Mouse (Mus musculus) thymus, adult 2 months (tissue): ENCODE measurements around the gene Sptlc2.

Source experiments
- CTCF ChIP-seq: fragments of 200-500 bp; IDR thresholded peaks from 2 replicates; pipeline ENCODE4 v1.5.1; 2012; ENCODE audit warnings: mild to moderate bottlenecking, control low read depth, low read length, moderate library complexity, borderline replicate concordance; ENCODE audit not compliant: control insufficient read depth, poor library complexity, insufficient read depth; ENCODE audit errors: extremely low read depth
- POLR2A ChIP-seq: fragments of 200-500 bp; IDR thresholded peaks from 2 replicates; pipeline ENCODE4 v1.6.1; 2012; ENCODE audit warnings: mild to moderate bottlenecking, low read length, control low read depth, moderate library complexity; ENCODE audit not compliant: control insufficient read depth, poor library complexity, insufficient read depth; ENCODE audit errors: extremely low read depth

DNA sequence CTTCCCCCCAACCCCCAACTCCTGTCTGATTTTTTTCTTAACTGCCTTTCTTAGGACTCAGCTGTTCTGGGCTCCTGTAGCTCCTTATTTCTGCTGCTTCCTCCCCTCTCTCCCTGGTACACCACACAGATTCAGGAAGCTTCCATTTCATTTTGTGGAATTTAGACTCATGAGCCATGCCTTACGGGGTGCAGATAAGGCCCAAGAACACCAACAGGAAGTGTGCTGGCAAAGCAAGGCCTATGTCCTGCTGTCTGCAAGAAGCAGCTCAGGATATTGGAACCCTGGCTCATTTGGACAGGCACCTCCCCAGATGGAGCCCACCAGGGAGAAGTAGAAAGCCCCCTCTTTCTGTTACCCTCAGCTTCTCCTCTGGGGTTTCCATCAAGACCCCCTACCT lies 106.4 kb downstream of the Sptlc2 start:
- no peak for TF ChIP-seq CTCF
- TF ChIP-seq POLR2A = no peak
